Mouse (Mus musculus) lung, embryonic 14.5 days (tissue): Measurements from ENCODE around the gene Snx29. TPM values are rescaled to one million over a fixed set of nuclear protein-coding genes. Genes with fewer than 3 reads are reported as not detected.

Experiments used
- ATAC-seq: fragments of 200-750 bp; cut with Nextera tagmentation; 2 replicates; pipeline ENCODE4 v1.8.0; 2017; ENCODE audit warnings: mild to moderate bottlenecking, moderate TSS enrichment, moderate library complexity; ENCODE audit not compliant: insufficient read depth
- DNase-seq: peaks from one replicate; pipeline ENCODE4 v3.0.0-alpha.2; 2015
- H3K27ac ChIP-seq: fragments of 300-500 bp; sonication (generic); 2 replicates; pipeline ENCODE4 v1.5.1; 2014; ENCODE audit warnings: low read depth, mild to moderate bottlenecking, moderate library complexity
- H3K27me3 ChIP-seq: fragments of 300-500 bp; sonication (generic); 2 replicates; pipeline ENCODE4 v1.6.1; 2014; ENCODE audit warnings: low read length, control low read depth; ENCODE audit not compliant: insufficient read depth
- H3K36me3 ChIP-seq: fragments of 300-500 bp; sonication (generic); 2 replicates; pipeline ENCODE4 v1.6.1; 2014; ENCODE audit warnings: control low read depth; ENCODE audit not compliant: insufficient read depth
- H3K4me1 ChIP-seq: fragments of 300-500 bp; sonication (generic); 2 replicates; pipeline ENCODE4 v1.6.1; 2014; ENCODE audit warnings: antibody characterized with exemption, control low read depth; ENCODE audit not compliant: insufficient read depth
- H3K4me2 ChIP-seq: fragments of 300-500 bp; sonication (generic); 2 replicates; pipeline ENCODE4 v1.6.1; 2014; ENCODE audit warnings: mild to moderate bottlenecking
- H3K4me3 ChIP-seq: fragments of 300-500 bp; sonication (generic); 2 replicates; pipeline ENCODE4 v1.5.1; 2014; ENCODE audit warnings: low read depth, low read length
- H3K9ac ChIP-seq: fragments of 300-500 bp; sonication (generic); 2 replicates; pipeline ENCODE4 v1.6.1; 2014
- H3K9me3 ChIP-seq: fragments of 300-500 bp; sonication (generic); 2 replicates; pipeline ENCODE4 v1.6.1; 2016; ENCODE audit warnings: low read depth, low read length, control low read depth
- CTCF ChIP-seq: IDR thresholded peaks from 2 replicates; pipeline ENCODE4 v1.5.1; 2016; ENCODE audit warnings: antibody characterized with exemption, low read depth
- WGBS: fragments of 180-500 bp; shearing (Covaris S2); extraction: QIAGEN DNeasy Blood & Tissue Kit; methylation state at CpG from one replicate; pipeline ENCODE4 v1.1.7; 2014; 5-methylcytosine and 5-hydroxymethylcytosine counted together
- polyA plus RNA-seq: library from polyadenylated mRNA; unstranded; fragments of >200 nt; fragmentation: Nextera tagmentation; extraction: Ambion mirVana; gene quantifications from 2 replicates; pipeline ENCODE4 v1.2.1, GENCODE M21; 2014

Snx29 gene
- polyA plus RNA-seq, 1 experiment from 2014 or later = 10.3 TPM

- Histone ChIP-seq H3K4me1 (no peaks in the 10 kb centered on the region), H3K36me3 (0 out of 2 replicates have a peak, but pooled peaks cover 5% of the 10 kb centered on the region), H3K9ac (no peak overlapping the region), H3K27ac (no peak overlapping the region), H3K4me3 (no peak overlapping the region), H3K9me3 (no peaks in the 10 kb centered on the region), H3K27me3 (no peaks in the 10 kb centered on the region), H3K4me2 (no peak overlapping the region)
- ATAC-seq = no peak
- 89% methylated on average over 4 of the region's 4 CpGs for WGBS
- no peak for TF ChIP-seq CTCF
- no peak for DNase-seq
Observed at GRCm38 (mm10) chr16:11449344-11449743, 126.6 kb downstream of the Snx29 start.

DNA sequence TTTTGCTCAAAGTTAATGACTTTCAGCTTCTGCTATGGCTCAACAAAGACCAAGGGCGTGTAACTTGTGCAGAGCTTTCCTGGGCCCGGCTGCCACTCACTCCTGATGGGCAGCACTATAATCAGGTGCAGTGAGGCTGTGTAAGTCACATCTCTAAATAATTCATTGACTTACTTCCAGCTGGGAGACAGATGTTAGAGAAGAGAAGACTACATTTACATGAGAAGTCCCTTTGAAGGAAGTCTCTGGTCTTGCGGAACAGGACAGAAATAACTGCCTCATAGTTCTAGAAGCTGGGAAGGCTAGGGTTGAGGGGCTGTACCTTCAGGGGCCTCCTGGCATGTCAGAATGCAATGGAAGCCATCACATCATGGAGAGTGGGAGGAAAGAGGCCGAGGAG is 127.9 kb downstream of the Snx29 start:
- no peak for DNase-seq
- no peak overlapping the region for H3K9ac ChIP-seq
- no peaks in the 10 kb centered on the region for H3K27me3 ChIP-seq
- H3K4me2 ChIP-seq = no peak overlapping the region
- 85% methylated on average over 4 of the region's 4 CpGs for WGBS
- no peaks in the 10 kb centered on the region for H3K9me3 ChIP-seq
- no peak for ATAC-seq
- no peak overlapping the region for H3K4me3 ChIP-seq
- H3K36me3 ChIP-seq = peaks cover 13% of the 10 kb centered on the region; the same call in 1 of the 2 replicates
- H3K27ac ChIP-seq = no peak overlapping the region
- no peaks in the 10 kb centered on the region for H3K4me1 ChIP-seq
- TF ChIP-seq CTCF = no peak

- no peaks in the 10 kb centered on the region for H3K9me3 ChIP-seq
- WGBS = 95% methylated on average over 4 of the region's 4 CpGs
- no peak for TF ChIP-seq CTCF
- H3K27me3 ChIP-seq = no peaks in the 10 kb centered on the region
- DNase-seq = no peak
- no peak overlapping the region for H3K4me2 ChIP-seq
- H3K4me3 ChIP-seq = no peak overlapping the region
- peaks cover 8% of the 10 kb centered on the region; the same call in 1 of the 2 replicates for H3K36me3 ChIP-seq
- no peak overlapping the region for H3K9ac ChIP-seq
- H3K27ac ChIP-seq = no peak overlapping the region
- H3K4me1 ChIP-seq = no peaks in the 10 kb centered on the region
- no peak for ATAC-seq
Observed at GRCm38 (mm10) chr16:11454871-11455270, 132.2 kb downstream of the Snx29 start.

- H3K4me3 ChIP-seq = no peak overlapping the region
- peak; percentile 39; the same call in 1 of the 2 replicates for TF ChIP-seq CTCF
- 75% methylated on average over 5 of the region's 5 CpGs for WGBS
- H3K27me3 ChIP-seq = no peaks in the 10 kb centered on the region
- no peak for ATAC-seq
- no peak overlapping the region for H3K27ac ChIP-seq
- DNase-seq = peak; percentile 14
- H3K36me3 ChIP-seq = peaks cover 8% of the 10 kb centered on the region; the same call in 1 of the 2 replicates
- H3K9me3 ChIP-seq = no peaks in the 10 kb centered on the region
- H3K4me1 ChIP-seq = no peaks in the 10 kb centered on the region
- H3K4me2 ChIP-seq = no peak overlapping the region
- H3K9ac ChIP-seq = no peak overlapping the region
Observed at GRCm38 (mm10) chr16:11455545-11456140, 132.9 kb downstream of the Snx29 start.

DNA sequence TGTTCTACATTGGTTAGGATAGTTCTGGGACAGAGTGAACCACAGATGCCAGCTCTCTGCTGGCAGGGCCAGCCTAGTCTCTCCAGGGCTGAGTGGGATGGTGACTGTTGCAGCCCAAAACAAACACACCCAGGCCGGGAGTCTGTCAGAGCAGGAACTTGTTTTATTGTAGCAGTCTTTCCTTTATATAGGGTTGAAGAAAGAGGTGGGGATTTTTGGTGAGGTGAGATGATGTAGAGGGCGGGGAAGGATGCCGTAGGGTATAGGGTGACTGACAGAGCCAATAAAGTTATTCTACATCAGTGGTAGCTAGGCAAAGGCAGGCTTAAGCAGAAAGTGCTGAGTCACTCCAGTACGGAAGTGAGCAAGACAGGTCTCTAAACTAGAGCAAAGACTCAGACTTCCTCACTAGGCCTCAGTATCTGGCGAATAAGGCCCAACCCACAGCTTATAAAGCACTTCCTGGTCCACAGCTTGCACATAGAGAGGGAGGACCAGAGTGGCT is 133.5 kb downstream of the Snx29 start:
- Histone ChIP-seq H3K27me3 (no peaks in the 10 kb centered on the region), H3K9me3 (no peaks in the 10 kb centered on the region), H3K4me1 (no peaks in the 10 kb centered on the region), H3K27ac (no peak overlapping the region), H3K9ac (no peak overlapping the region), H3K4me3 (no peak overlapping the region), H3K4me2 (no peak overlapping the region), H3K36me3 (peaks cover 8% of the 10 kb centered on the region; the same call in 1 of the 2 replicates)
- ATAC-seq = no peak
- peak; percentile 21 for DNase-seq
- WGBS = 76% methylated on average over 5 of the region's 5 CpGs
- TF ChIP-seq CTCF = no peak

DNA sequence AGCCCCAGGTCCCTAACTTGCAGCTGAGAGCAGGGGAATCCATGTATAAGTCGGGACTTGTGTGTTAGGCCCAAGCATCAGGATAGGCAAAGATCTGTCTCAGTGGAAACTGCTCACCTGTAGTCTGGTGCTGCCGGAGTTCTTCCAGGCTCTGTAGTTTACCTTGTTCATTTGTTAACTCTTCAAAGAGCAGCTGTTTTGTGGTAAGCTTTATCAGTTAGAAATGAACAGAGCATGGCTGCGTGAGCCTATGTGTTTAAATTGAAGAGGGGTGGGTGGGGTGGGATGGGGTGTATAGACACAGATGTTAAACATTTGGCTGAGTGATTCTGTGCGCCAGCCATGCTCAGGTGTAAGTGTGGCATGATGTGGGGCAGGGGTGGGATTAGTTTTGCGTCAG is 134.4 kb downstream of the Snx29 start:
- WGBS = 65% methylated on average over 5 of the region's 5 CpGs
- H3K36me3 ChIP-seq = peaks cover 8% of the 10 kb centered on the region; the same call in 1 of the 2 replicates
- no peak overlapping the region for H3K4me3 ChIP-seq
- no peaks in the 10 kb centered on the region for H3K27me3 ChIP-seq
- no peak for TF ChIP-seq CTCF
- ATAC-seq (no peak), DNase-seq (no peak)
- no peaks in the 10 kb centered on the region for H3K4me1 ChIP-seq
- H3K4me2 ChIP-seq = no peak overlapping the region
- H3K9me3 ChIP-seq = no peaks in the 10 kb centered on the region
- no peak overlapping the region for H3K9ac ChIP-seq
- no peak overlapping the region for H3K27ac ChIP-seq

DNA sequence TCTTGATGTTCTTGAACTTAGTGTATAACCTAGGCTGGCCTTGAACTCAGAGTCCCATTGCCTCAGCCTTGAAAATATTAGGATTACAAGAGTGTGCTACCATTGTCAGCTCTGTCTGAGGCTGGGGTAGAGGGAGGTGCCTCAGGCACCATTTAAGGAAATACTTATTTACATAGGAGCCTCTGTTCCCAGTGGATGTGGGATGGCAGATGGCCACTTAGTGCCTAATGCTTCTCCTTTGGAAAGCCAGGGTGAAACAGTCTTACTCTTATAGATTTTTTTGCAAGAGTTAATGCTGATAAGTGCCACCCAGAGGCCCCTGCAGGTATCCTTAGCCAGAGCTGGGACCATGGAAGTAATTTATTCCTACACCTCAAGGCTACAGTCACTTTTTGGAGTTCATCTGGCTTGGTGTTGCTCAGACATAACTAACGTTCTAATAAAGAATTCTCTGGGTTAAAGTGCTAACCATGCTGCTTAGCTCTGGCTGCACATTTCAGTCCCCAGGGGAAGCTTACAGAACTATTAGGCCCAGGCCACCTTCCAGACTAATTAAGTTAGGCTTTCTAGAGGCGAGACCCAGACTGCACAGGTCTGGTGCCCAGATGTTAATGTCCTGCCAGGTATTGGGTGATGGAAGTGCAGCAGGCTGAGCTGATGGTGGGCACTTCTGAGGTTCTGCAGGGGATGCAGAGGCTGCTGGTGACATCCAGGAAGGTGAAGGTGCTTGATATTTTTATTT is 135.1 kb downstream of the Snx29 start:
- no peak overlapping the region for H3K27ac ChIP-seq
- H3K4me2 ChIP-seq = no peak overlapping the region
- peaks cover 8% of the 10 kb centered on the region; the same call in 1 of the 2 replicates for H3K36me3 ChIP-seq
- 53% methylated on average over 2 of the region's 2 CpGs for WGBS
- no peaks in the 10 kb centered on the region for H3K9me3 ChIP-seq
- no peak for TF ChIP-seq CTCF
- ATAC-seq (no peak), DNase-seq (no peak)
- H3K4me3 ChIP-seq = no peak overlapping the region
- H3K4me1 ChIP-seq = no peaks in the 10 kb centered on the region
- H3K27me3 ChIP-seq = no peaks in the 10 kb centered on the region
- no peak overlapping the region for H3K9ac ChIP-seq
